Mouse (Mus musculus) hematopoietic stem cell, adult 5-6 weeks (primary cell): ENCODE data around the gene Yeats4. TPM values are rescaled to one million over a fixed set of nuclear protein-coding genes. Genes with fewer than 3 reads are reported as not detected.
"Not testable (repeated sequence)": the region's sequence is repeated elsewhere in the genome, so short reads cannot be mapped to it uniquely, and the experiment has no call there.

ENCODE experiments used
- ATAC-seq, 2 experiments: fragments of 125-278 bp in 1 of 2; replicated peaks in 1 of 2; 2 replicates each; pipeline ENCODE4 v1.8.0; 2016 to 2017; ENCODE audit warnings: inconsistent platforms in 2 of 2, mild to moderate bottlenecking in 2 of 2, moderate number of reproducible peaks in 2 of 2, low read depth in 1 of 2, moderate TSS enrichment in 1 of 2; ENCODE audit not compliant: low FRiP score in 2 of 2, poor library complexity in 2 of 2, severe bottlenecking in 2 of 2, insufficient read depth in 1 of 2, low TSS enrichment in 1 of 2
- total RNA-seq: library from RNA; stranded (forward); fragments of 172-1452, 232-1000 nt; gene quantifications from 2 replicates; pipeline ENCODE4 v1.2.3, GENCODE M21; 2017

The Yeats4 gene
- total RNA-seq, 1 experiment from 2014 or later = 116 TPM

- not testable (repeated sequence) for ATAC-seq
These were observed 15.5 kb downstream of the Yeats4 start for GRCm38 (mm10) chr10:117208787-117209186.

DNA sequence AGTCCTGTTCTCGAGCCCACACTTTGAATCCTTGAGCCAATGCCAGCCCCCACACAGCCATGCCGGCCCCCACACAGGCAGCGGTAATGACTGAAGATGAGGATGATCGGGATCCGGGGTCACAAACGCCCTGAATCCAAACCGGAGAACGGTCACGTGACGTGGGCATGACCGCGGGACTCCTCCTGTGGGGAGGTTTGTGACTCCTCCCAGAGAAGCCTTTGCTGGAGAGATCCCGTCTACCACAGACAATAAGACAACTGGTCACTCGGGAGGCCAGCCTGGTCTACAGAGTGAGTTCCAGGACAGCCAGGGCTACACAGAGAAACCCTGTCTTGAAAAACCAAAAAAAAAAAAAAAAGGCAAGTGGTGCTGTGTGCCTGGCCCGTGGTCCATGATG, 16.1 kb downstream of the Yeats4 start:
- no peak for ATAC-seq

GRCm38 (mm10) chr10:117206070-117206469, 18.2 kb downstream of the Yeats4 start:
- no peak for ATAC-seq

DNA sequence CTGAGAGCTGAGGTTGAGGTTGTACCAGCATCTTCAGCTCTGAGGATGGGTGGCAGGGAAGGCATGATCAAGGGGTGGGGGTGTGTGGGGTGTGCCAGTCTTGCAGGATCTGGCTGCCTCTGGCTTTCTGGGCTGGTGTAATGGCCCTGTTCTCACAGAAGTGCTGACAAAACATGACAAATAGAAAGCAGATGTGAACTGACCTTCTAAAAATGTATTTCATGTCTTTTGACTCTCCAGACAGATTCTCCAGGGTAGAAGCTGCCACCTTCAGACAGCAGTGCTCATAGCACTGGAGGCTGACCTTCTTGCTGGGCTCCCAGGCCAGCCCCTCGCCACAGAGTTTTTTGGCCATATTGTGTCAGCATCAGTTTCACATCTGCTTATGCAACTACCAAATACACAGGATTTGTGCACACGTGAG, 20.7 kb downstream of the Yeats4 start:
- ATAC-seq = no peak

- ATAC-seq = no peak
These were observed 21.2 kb downstream of the Yeats4 start for GRCm38 (mm10) chr10:117202981-117203557.

DNA sequence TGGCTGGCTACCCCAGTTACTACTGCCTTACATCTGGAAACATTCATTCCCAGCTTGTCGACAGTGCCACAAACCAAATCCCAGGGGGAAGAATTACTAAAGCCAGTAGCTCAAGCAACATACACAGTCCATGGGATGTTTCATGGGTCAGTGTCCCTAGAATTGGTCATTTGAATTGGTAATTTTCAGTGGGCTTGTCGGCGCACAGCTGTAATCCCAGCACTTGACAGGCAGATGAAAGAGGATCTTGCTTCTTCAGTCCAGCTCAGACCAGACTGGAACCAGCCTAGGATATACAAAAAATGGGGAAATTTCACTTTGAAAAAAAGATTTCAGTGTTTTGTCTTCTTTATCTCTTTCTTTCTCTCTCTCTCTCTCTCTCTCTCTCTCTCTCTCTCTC, 24.6 kb downstream of the Yeats4 start:
- no peak for ATAC-seq

- no peak for ATAC-seq
These were observed 27.6 kb downstream of the Yeats4 start for GRCm38 (mm10) chr10:117196696-117197095.

- no peak for ATAC-seq
These were observed 28.6 kb downstream of the Yeats4 start for GRCm38 (mm10) chr10:117195748-117196147.

GRCm38 (mm10) chr10:117195005-117195404, 29.3 kb downstream of the Yeats4 start:
- no peak for ATAC-seq

- ATAC-seq = no peak
These were observed 30.9 kb downstream of the Yeats4 start for GRCm38 (mm10) chr10:117193364-117193763.

GRCm38 (mm10) chr10:117185399-117186089, 38.8 kb downstream of the Yeats4 start:
- no peak for ATAC-seq

DNA sequence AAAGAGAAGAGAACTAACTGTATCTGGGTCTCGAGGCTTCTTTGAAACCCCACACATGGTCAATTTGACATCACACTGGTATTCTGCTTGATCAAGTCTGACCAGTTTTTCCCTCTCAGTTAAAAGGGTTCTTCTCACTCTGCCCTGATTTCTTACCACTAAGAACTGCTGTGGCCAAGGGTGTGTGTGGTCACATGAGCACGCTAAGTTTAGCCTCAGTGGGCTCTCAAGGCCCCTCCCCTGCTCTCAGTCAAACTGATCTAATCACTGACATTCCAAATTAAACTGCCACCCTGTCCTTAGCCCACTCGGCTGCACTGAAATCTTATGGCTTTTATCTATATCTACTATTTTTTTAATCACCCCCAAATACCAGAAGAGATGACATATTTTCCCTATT, 43.2 kb downstream of the Yeats4 start:
- ATAC-seq = no peak

DNA sequence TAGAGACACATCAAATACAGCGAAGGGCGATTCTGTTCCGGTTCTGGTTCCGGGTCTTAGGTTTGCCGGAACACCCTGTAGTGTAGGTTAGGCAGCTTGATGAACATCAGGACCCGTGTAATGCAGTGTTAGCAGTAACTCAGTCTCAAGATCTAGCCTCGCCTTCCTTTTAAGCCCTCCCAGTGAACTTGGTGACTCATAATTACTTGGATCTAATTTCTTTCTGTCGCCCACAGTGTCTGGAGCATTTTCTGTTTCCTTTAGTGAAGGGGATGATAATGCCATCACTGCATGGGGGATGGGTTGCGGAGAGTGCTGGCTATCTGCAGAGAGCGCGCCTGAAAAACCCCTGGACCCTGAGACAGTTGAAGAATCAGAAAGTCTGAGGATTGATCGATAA, 49.7 kb downstream of the Yeats4 start:
- ATAC-seq = no peak

GRCm38 (mm10) chr10:117173566-117174438, 50.5 kb downstream of the Yeats4 start:
- ATAC-seq = no peak

- no peak for ATAC-seq
These were observed 51.2 kb downstream of the Yeats4 start for GRCm38 (mm10) chr10:117173111-117173510.

GRCm38 (mm10) chr10:117172069-117172468, 52.2 kb downstream of the Yeats4 start:
- no peak for ATAC-seq

- no peak; a peak in 1 of 4 replicates for ATAC-seq
These were observed 57.4 kb downstream of the Yeats4 start for GRCm38 (mm10) chr10:117166785-117167425.
